Mouse (Mus musculus): ENCODE results near the gene Slc5a12.

DNA sequence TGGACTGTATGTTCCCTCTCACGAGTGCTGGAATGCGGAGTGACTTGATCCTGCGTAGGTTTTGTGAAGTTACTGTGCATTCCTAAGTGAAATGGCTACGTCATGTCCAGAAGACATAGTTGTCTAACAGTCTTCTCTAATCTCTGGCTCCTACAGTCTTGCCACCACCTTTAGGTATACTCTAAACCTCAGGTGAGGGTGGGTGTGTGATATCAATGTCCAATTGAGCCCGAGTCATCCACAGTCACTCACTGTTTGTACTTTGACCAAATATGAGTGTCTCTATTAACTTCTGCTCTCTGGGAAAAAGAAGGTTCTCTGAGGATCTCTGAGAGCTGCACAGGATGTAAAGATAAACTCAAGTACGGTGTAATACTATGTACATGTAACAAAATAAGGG, 10.4 kb upstream of the Slc5a12 start:
- TF ChIP-seq CTCF (IDR thresholded peaks at IDR 0.05; ENCODE audit: borderline replicate concordance, extremely low read depth, insufficient read depth, insufficient read length) (no peak), POLR2A (IDR thresholded peaks at IDR 0.05; ENCODE audit: borderline replicate concordance, extremely low read depth, insufficient read depth, insufficient read length, poor library complexity, severe bottlenecking) (no peak)

Data from brain, embryonic 14.5 days (tissue).